Mouse (Mus musculus): ENCODE data around the gene Olfr328. TPM values are rescaled to one million over a fixed set of nuclear protein-coding genes. Genes with fewer than 3 reads are reported as not detected.

Olfr328 gene
- 0.05 and 0.07 TPM in 2 replicates for polyA plus RNA-seq (2015; fragmentation: Nextera tagmentation; extraction: Ambion mirVana)

GRCm38 (mm10) chr11:58555536-58555935 lies at the start of gene Olfr328:
Olfr328 (minus strand) TSS chr11:58555636.
- H3K4me3 ChIP-seq: no peak within 1 kb of the TSS
- H3K9ac ChIP-seq: no peak within 1 kb of the TSS
- H3K36me3 ChIP-seq: no peaks in the 10 kb centered on the region
- WGBS: 61% methylated on average over 1 of the region's 1 CpGs
- no peaks in the 10 kb centered on the region for H3K9me3 ChIP-seq
- H3K27me3 ChIP-seq (replicated peaks): peaks cover 2% of the 10 kb centered on the region; the same call in 1 of the 2 replicates
- no peak for ATAC-seq (ENCODE audit: extremely low read depth, insufficient number of reproducible peaks, low FRiP score, low TSS enrichment)
- H3K4me1 ChIP-seq: no peaks in the 10 kb centered on the region
- H3K4me2 ChIP-seq: no peak within 1 kb of the TSS
- no peak within 1 kb of the TSS for H3K27ac ChIP-seq (replicated peaks)

DNA sequence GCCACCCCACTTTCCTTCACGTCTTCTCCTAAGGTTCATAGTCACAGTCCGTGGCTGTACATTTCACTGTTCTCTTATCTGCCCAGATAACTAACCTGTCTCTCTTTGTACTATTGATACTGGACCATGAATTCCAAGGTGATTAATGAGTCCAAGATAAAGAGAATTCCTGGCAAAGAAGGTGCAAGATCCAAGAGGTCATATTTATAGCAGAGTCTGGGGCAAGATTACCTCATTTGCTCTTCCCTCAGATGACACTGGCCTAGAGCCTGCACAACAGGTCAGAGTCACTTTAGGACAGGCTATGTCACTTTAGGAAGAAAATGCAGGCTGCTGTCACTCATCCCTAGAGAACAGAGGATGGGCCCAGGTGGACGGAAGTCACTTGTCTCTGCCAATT lies 49.8 kb upstream of the Olfr328 start:
- H3K4me1 ChIP-seq: no peaks in the 10 kb centered on the region
- 49% methylated on average over 3 of the region's 3 CpGs for WGBS
- no peaks in the 10 kb centered on the region for H3K27me3 ChIP-seq (replicated peaks)
- H3K36me3 ChIP-seq: no peaks in the 10 kb centered on the region
- H3K9me3 ChIP-seq: no peaks in the 10 kb centered on the region
- H3K4me3 ChIP-seq: no peak overlapping the region
- no peak overlapping the region for H3K27ac ChIP-seq (replicated peaks)
- ATAC-seq (ENCODE audit: extremely low read depth, insufficient number of reproducible peaks, low FRiP score, low TSS enrichment): no peak
- H3K4me2 ChIP-seq: no peak overlapping the region
- H3K9ac ChIP-seq: no peak overlapping the region

- H3K27me3 ChIP-seq (replicated peaks): no peaks in the 10 kb centered on the region
- ATAC-seq (ENCODE audit: extremely low read depth, insufficient number of reproducible peaks, low FRiP score, low TSS enrichment): no peak
- H3K9me3 ChIP-seq: no peaks in the 10 kb centered on the region
- no peak overlapping the region for H3K4me2 ChIP-seq
- WGBS: 63% methylated on average over 2 of the region's 2 CpGs
- H3K4me1 ChIP-seq: no peaks in the 10 kb centered on the region
- no peak overlapping the region for H3K27ac ChIP-seq (replicated peaks)
- no peak overlapping the region for H3K4me3 ChIP-seq
- H3K36me3 ChIP-seq: no peaks in the 10 kb centered on the region
- no peak overlapping the region for H3K9ac ChIP-seq
These were observed 49.3 kb upstream of the Olfr328 start for GRCm38 (mm10) chr11:58604688-58605087.

DNA sequence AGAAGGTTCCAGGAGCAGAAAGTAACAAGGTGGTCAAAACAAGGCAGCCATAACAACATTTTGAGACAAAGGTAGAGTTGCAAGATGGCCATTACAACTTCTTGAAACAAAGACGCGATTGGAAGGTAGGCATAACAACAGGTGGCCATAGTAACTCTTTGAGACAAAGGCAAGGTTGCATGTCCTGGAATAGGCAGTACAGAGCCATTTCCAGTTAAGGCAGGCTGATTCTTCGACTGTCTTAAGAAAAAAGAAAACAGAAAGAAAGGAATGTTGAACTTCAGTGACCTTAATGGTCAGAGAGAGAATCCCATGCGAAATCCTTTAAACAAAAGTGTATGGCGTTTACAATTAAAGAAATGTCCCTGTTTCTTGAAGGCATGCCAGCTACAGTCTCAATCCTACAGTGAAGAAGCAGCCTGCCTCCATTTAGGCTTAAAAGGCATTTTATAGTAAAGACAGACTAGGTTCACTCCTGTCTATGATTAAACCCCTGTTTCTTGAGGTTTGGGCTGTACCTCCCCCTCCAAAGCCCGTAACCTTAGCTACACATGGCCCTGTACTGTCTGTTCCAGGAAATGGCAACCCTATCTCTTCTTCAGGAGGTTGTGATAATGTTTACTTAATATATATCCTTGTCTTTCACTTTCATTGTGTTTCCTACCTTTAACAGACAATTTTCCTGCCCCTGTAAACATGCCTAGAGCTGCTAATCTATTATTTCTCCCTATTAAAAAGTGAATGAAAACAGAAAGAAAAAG lies 47.5 kb upstream of the Olfr328 start:
- no peaks in the 10 kb centered on the region for H3K36me3 ChIP-seq
- WGBS: 68% methylated on average over 6 of the region's 6 CpGs

DNA sequence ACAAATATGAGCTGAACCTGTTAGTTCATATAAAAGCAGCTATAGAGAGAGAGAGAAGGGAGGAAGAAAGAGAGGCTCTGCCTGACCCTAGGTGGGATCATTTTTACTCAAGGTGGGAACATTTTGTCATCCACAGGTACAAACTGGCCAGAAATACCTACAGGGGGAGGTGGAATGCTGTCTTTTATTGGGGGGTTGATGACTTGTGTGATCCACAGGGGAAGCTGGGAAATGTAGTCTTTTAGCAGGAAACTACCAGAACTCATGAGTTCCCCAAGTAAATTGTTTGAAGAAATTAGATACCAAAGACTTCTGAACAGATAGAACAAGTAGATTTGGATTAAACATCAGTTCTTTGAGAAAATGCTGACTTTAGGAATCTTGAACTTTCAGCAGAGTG lies 46.6 kb upstream of the Olfr328 start:
- Histone ChIP-seq H3K4me1 (no peaks in the 10 kb centered on the region), H3K9me3 (no peaks in the 10 kb centered on the region)

More for the DNA sequence above, 47.5 kb upstream of the Olfr328 start:
- H3K27ac ChIP-seq (replicated peaks): no peak overlapping the region
- H3K4me1 ChIP-seq: no peaks in the 10 kb centered on the region
- H3K9ac ChIP-seq: no peak overlapping the region
- H3K9me3 ChIP-seq: no peaks in the 10 kb centered on the region
- ATAC-seq (ENCODE audit: extremely low read depth, insufficient number of reproducible peaks, low FRiP score, low TSS enrichment): no peak
- no peak overlapping the region for H3K4me2 ChIP-seq
- no peaks in the 10 kb centered on the region for H3K27me3 ChIP-seq (replicated peaks)
- no peak overlapping the region for H3K4me3 ChIP-seq

GRCm38 (mm10) chr11:58597837-58598236 lies 42.4 kb upstream of the Olfr328 start:
- no peaks in the 10 kb centered on the region for H3K27me3 ChIP-seq (replicated peaks)
- H3K4me1 ChIP-seq: no peaks in the 10 kb centered on the region
- whole genome bisulfite sequencing: 75% methylated on average over 13 of the region's 13 CpGs
- H3K27ac ChIP-seq (replicated peaks): no peak overlapping the region
- H3K4me2 ChIP-seq: no peak overlapping the region
- no peaks in the 10 kb centered on the region for H3K36me3 ChIP-seq
- H3K9ac ChIP-seq: no peak overlapping the region
- no peaks in the 10 kb centered on the region for H3K9me3 ChIP-seq
- H3K4me3 ChIP-seq: no peak overlapping the region
- no peak for ATAC-seq (ENCODE audit: extremely low read depth, insufficient number of reproducible peaks, low FRiP score, low TSS enrichment)

More for the DNA sequence above, 46.6 kb upstream of the Olfr328 start:
- H3K27me3 ChIP-seq (replicated peaks): no peaks in the 10 kb centered on the region
- no peak overlapping the region for H3K4me3 ChIP-seq
- H3K36me3 ChIP-seq: no peaks in the 10 kb centered on the region
- H3K4me2 ChIP-seq: no peak overlapping the region
- no peak overlapping the region for H3K27ac ChIP-seq (replicated peaks)
- H3K9ac ChIP-seq: no peak overlapping the region
- no peak for ATAC-seq (ENCODE audit: extremely low read depth, insufficient number of reproducible peaks, low FRiP score, low TSS enrichment)

DNA sequence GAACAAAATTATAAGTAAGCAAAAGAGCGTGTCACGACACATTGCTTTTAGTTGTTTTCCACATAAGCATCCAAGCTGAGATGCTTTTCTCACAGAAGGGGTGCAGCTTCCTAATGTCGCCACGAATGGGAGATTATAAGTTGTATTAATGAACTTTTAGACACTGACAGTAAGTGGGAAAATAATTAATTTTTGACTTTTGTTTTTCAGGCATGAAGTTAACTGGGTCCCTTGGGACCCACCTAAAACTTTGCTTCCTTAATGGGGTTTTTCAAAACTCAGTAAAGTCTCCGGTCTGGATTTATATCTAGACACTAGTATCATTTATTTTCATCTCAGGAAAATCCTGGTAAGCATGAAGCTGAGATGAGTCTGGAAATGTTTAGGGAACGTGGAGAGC lies 39.4 kb upstream of the Olfr328 start, which contains the start of gene Olfr324:
Gene Olfr324, plus strand, starts transcription at position 301 of the 400 bp plus-strand sequence.
- no peak for ATAC-seq (ENCODE audit: extremely low read depth, insufficient number of reproducible peaks, low FRiP score, low TSS enrichment)
- H3K27ac ChIP-seq (replicated peaks): no peak within 1 kb of the TSS
- no peaks in the 10 kb centered on the region for H3K9me3 ChIP-seq
- H3K4me2 ChIP-seq: no peak within 1 kb of the TSS
- 78% methylated on average over 6 of the region's 6 CpGs for WGBS
- no peak within 1 kb of the TSS for H3K9ac ChIP-seq
- no peaks in the 10 kb centered on the region for H3K36me3 ChIP-seq
- no peak within 1 kb of the TSS for H3K4me3 ChIP-seq
- H3K4me1 ChIP-seq: no peaks in the 10 kb centered on the region
- H3K27me3 ChIP-seq (replicated peaks): no peaks in the 10 kb centered on the region

DNA sequence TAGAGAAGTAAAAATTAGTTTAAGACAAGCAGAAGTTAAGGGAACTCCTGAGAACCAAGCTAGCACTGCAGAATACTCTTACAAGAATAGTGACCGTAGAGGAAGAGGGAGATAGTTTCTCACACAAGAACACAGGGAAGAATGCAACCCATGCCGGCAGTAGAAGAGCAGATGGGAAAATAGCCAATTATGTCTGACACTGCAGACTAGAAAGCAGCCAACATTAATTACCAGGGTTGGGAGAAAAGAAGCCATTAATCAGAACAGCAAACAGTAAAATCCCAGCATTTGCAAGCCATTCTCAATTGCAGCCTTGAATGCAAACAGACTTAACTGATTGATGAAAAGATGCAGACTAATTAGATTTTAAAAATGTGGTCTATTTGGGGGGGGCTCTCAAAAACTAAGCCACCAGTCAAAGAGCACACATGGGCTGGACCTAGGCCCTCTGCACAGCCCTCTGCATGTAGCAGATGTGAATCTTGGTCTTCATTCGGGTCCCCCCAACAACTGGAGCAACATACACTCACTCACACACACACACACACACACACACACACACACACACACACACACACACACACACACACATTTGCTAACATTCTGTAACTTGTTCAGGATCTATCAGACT lies 33.3 kb upstream of the Olfr328 start:
- WGBS: 56% methylated on average over 3 of the region's 3 CpGs
- ATAC-seq (ENCODE audit: extremely low read depth, insufficient number of reproducible peaks, low FRiP score, low TSS enrichment): no peak
- no peak overlapping the region for H3K9ac ChIP-seq

DNA sequence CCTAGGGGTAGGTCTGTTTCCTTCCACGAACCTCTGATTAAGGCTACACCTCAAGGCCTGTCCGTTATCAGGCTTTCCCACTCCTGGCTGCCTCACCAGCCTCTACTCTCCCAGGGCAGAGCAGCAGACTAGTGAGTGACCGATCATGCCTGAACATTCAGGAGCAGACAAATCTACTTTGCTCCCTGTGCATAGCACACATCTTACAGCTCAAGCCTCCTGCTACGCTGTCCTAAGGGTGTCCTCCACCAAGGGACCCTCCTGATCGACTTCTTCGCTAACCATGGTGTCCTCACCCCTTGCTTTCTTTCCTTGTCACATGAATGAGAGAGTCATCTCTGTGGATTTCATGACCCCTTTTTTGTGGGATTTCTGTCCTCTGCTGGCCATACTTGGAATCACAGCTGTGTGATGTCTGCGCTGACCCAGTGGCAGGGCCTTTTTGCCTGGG lies 32.5 kb upstream of the Olfr328 start:
- WGBS: 56% methylated on average over 7 of the region's 7 CpGs
- Histone ChIP-seq H3K27me3 (replicated peaks) (no peaks in the 10 kb centered on the region), H3K4me3 (no peak overlapping the region), H3K4me2 (peak overlapping the region; percentile 13; the same call in 1 of the 2 replicates), H3K4me1 (no peaks in the 10 kb centered on the region), H3K27ac (replicated peaks) (no peak overlapping the region), H3K9ac (no peak overlapping the region), H3K36me3 (no peaks in the 10 kb centered on the region), H3K9me3 (no peaks in the 10 kb centered on the region)
- no peak for ATAC-seq (ENCODE audit: extremely low read depth, insufficient number of reproducible peaks, low FRiP score, low TSS enrichment)

More for the DNA sequence above, 33.3 kb upstream of the Olfr328 start:
- Histone ChIP-seq H3K4me1 (no peaks in the 10 kb centered on the region), H3K27ac (replicated peaks) (no peak overlapping the region), H3K4me2 (no peak overlapping the region), H3K27me3 (replicated peaks) (no peaks in the 10 kb centered on the region), H3K4me3 (no peak overlapping the region), H3K36me3 (no peaks in the 10 kb centered on the region), H3K9me3 (no peaks in the 10 kb centered on the region)

DNA sequence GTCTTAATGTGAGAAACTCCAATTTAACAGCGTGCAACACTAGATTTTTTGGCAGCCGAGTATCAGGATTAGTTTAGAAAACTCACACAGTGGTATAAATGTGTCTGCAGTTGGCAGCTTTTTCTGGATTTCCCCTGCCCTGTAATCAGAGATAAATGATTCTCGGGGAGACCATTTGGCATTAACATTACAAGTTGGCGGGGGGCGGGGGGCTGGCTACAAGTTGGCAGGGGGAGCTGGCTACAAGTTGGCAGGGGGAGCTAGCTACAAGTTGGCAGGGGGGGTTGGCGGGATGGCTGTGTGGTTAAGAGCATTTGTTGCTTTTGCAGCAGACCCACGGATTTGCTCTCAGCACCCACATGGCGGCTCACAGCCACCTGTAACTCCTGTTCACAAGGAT lies 23.2 kb upstream of the Olfr328 start:
- H3K27ac ChIP-seq (replicated peaks): no peak overlapping the region
- H3K4me1 ChIP-seq: no peaks in the 10 kb centered on the region
- no peak overlapping the region for H3K9ac ChIP-seq
- no peaks in the 10 kb centered on the region for H3K9me3 ChIP-seq
- no peak overlapping the region for H3K4me3 ChIP-seq
- no peaks in the 10 kb centered on the region for H3K36me3 ChIP-seq
- WGBS: 66% methylated on average over 8 of the region's 8 CpGs
- no peak for ATAC-seq (ENCODE audit: extremely low read depth, insufficient number of reproducible peaks, low FRiP score, low TSS enrichment)
- H3K4me2 ChIP-seq: no peak overlapping the region
- H3K27me3 ChIP-seq (replicated peaks): no peaks in the 10 kb centered on the region

DNA sequence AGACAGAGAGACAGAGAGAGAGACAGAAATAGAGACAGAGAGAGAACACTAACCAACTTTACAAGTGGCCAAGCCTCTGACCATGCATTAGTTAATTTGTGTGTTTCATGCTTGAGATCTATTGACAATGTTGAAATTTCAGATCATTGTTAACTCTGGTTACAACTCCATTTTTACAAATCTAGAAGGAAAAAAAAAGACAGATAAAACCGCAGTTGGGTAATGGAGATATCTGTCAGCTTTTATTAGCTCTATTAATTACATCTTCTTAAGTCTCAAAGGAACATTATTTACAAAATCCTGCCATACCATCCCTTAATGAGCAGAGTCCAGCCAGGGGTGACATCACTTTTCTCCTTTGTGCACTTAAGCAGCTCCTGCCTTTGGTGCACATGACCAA lies 22.0 kb upstream of the Olfr328 start, which contains the start of gene Olfr325:
Gene Olfr325, plus strand, starts transcription at position 301 of the 400 bp plus-strand sequence.
- Histone ChIP-seq H3K4me1 (no peaks in the 10 kb centered on the region), H3K9me3 (no peaks in the 10 kb centered on the region), H3K9ac (no peak within 1 kb of the TSS), H3K36me3 (no peaks in the 10 kb centered on the region), H3K27ac (replicated peaks) (no peak within 1 kb of the TSS), H3K4me3 (no peak within 1 kb of the TSS), H3K27me3 (replicated peaks) (no peaks in the 10 kb centered on the region), H3K4me2 (no peak within 1 kb of the TSS)
- ATAC-seq (ENCODE audit: extremely low read depth, insufficient number of reproducible peaks, low FRiP score, low TSS enrichment): no peak
- 67% methylated on average over 1 of the region's 1 CpGs for WGBS

Data from heart, embryonic 13.5 days (tissue).